Mouse (Mus musculus): Measurements from ENCODE around the gene Cyp2d10.

Cyp2d10 gene

GRCm38 (mm10) chr15:82358431-82359260 lies 48.3 kb downstream of the Cyp2d10 start:
- DNase-seq: no peak

DNA sequence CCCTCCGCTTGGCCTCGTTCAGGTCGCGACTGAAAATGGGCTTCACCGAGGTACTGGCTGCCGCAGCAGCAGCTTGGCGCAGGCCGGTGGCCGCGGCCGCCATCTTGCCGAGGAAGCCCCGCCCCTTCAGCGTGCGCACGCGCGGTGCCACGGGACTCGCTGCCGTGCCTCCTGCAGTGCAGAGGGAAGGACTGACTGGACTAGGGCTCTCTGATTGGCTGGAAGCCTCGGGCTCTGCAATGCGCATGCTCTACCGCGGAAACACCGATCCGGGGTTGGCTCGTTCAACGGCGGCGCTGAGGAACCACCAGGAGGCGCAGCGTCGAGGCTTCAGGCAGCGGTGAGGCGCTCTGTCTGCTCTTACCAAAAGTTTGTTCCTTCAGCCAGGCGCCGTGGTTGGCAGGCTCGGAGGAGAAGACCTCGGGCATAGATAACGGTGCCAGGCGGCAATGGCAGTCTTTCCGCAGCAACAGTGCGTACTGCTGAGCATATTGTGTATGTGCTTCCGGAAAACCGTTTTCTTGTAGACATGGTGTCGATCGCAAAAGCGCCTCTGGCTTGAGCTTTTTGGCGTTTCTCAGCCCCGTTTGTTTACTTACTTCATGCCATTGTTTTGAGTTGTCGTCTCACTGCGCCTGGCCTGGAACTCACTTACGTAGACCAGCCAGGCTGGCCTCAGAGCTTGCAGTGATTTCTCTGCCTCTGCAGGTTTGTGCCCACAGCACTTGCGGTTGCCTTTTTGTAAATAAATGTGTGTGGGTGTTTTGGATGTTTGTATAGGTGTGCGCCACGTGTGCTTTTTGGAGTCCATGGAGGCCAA lies 52.7 kb downstream of the Cyp2d10 start, which contains the start of gene Ndufa6:
Gene Ndufa6, minus strand, starts transcription at position 197 of the 820 bp plus-strand sequence.
- DNase-seq: peak; percentile 97

GRCm38 (mm10) chr15:82353745-82354113 lies 53.3 kb downstream of the Cyp2d10 start:
- DNase-seq: no peak

- DNase-seq: no peak
These were observed 53.8 kb downstream of the Cyp2d10 start for GRCm38 (mm10) chr15:82353078-82353744.
